Mouse (Mus musculus): ENCODE results near the gene Hhat.

The Hhat gene

GRCm38 (mm10) chr1:192785046-192785961, 14.3 kb upstream of the Hhat start:
- no peak for DNase-seq

- DNase-seq, result peak; percentile 21 to 38
Measured at GRCm38 (mm10) chr1:192784374-192784773, 13.4 kb upstream of the Hhat start.

GRCm38 (mm10) chr1:192781256-192781655, 10.2 kb upstream of the Hhat start:
- no peak for DNase-seq

- no peak for DNase-seq
Measured at GRCm38 (mm10) chr1:192778869-192779514, 8.0 kb upstream of the Hhat start.

GRCm38 (mm10) chr1:192778206-192778605, 7.2 kb upstream of the Hhat start:
- no peak for DNase-seq

- peak in 1 of 2 experiments; percentile 23 for DNase-seq
Measured at GRCm38 (mm10) chr1:192770130-192770494, 911 bp downstream of the Hhat start.

- no peak for DNase-seq
Measured at GRCm38 (mm10) chr1:192765531-192765930, 5.5 kb downstream of the Hhat start.

- DNase-seq, result no peak
Measured at GRCm38 (mm10) chr1:192764547-192764946, 6.5 kb downstream of the Hhat start.

- peak; percentile 15 to 22 for DNase-seq
Measured at GRCm38 (mm10) chr1:192762946-192763933, 7.8 kb downstream of the Hhat start.

GRCm38 (mm10) chr1:192756674-192757073, 14.3 kb downstream of the Hhat start:
- no peak for DNase-seq

- no peak for DNase-seq
Measured at GRCm38 (mm10) chr1:192755685-192756606, 15.1 kb downstream of the Hhat start.

GRCm38 (mm10) chr1:192755246-192755645, 15.8 kb downstream of the Hhat start:
- DNase-seq, result no peak

GRCm38 (mm10) chr1:192754268-192754667, 16.8 kb downstream of the Hhat start:
- no peak for DNase-seq

- DNase-seq, result no peak
Measured at GRCm38 (mm10) chr1:192752659-192753601, 18.1 kb downstream of the Hhat start.

GRCm38 (mm10) chr1:192750042-192750437, 21.0 kb downstream of the Hhat start:
- DNase-seq, result no peak

GRCm38 (mm10) chr1:192749270-192750041, 21.6 kb downstream of the Hhat start:
- DNase-seq, result no peak

- no peak for DNase-seq
Measured at GRCm38 (mm10) chr1:192746201-192746600, 24.8 kb downstream of the Hhat start.

GRCm38 (mm10) chr1:192745240-192746101, 25.6 kb downstream of the Hhat start:
- DNase-seq, result peak; percentile 73 to 76

- no peak for DNase-seq
Measured at GRCm38 (mm10) chr1:192744880-192745239, 26.2 kb downstream of the Hhat start.

Measured in thymus, postnatal 36 days (tissue).